Mouse (Mus musculus) C2C12 (cell line): ENCODE data around the gene Max. TPM values are rescaled to one million over a fixed set of nuclear protein-coding genes. Genes with fewer than 3 reads are reported as not detected.

Source experiments
- H3K27me3 ChIP-seq: one replicate; pipeline ENCODE4 v1.6.1; 2011; ENCODE audit not compliant: control insufficient read depth, insufficient read depth, insufficient read length
- H3K36me3 ChIP-seq: one replicate; pipeline ENCODE4 v1.6.1; 2011; ENCODE audit not compliant: control insufficient read depth, insufficient read depth
- H3K4me3 ChIP-seq: one replicate; pipeline ENCODE4 v1.5.1; 2011; ENCODE audit warnings: mild to moderate bottlenecking, control low read depth; ENCODE audit not compliant: poor library complexity, insufficient read depth, severe bottlenecking
- H3K79me2 ChIP-seq: one replicate; pipeline ENCODE4 v1.6.1; 2011; ENCODE audit not compliant: control insufficient read depth, insufficient read depth
- H3K79me3 ChIP-seq: one replicate; pipeline ENCODE4 v1.6.1; 2011; ENCODE audit warnings: low read depth, control low read depth
- H3ac ChIP-seq: one replicate; pipeline ENCODE3; 2011; ENCODE audit warnings: low read depth; ENCODE audit not compliant: control insufficient read depth, insufficient read length
- CEBPB ChIP-seq: IDR thresholded peaks from one replicate; pipeline ENCODE4 v1.6.1; 2011; ENCODE audit warnings: low read depth, mild to moderate bottlenecking, control low read depth, moderate library complexity
- CTCF ChIP-seq: IDR thresholded peaks from one replicate; pipeline ENCODE4 v1.5.1; 2011; ENCODE audit not compliant: control insufficient read depth, insufficient read depth, insufficient read length
- FOSL1 ChIP-seq: IDR thresholded peaks from one replicate; pipeline ENCODE4 v1.8.0; 2011; ENCODE audit warnings: mild to moderate bottlenecking, low read length; ENCODE audit not compliant: poor library complexity, insufficient read depth, severe bottlenecking
- MAX ChIP-seq: IDR thresholded peaks from one replicate; pipeline ENCODE4 v1.6.1; 2011; ENCODE audit warnings: mild to moderate bottlenecking, control low read depth
- MYOD1 ChIP-seq: IDR thresholded peaks from one replicate; pipeline ENCODE4 v1.6.1; 2011; ENCODE audit warnings: low read depth; ENCODE audit not compliant: control insufficient read depth, insufficient read length
- MYOG ChIP-seq: IDR thresholded peaks from one replicate; pipeline ENCODE4 v1.6.1; 2011; ENCODE audit not compliant: control insufficient read depth, insufficient read length; ENCODE audit errors: extremely low read depth
- USF1 ChIP-seq: IDR thresholded peaks from one replicate; pipeline ENCODE4 v1.6.1; 2011; ENCODE audit warnings: low read depth, mild to moderate bottlenecking, control low read depth, moderate library complexity
- long read RNA-seq, 2 experiments: library from polyadenylated mRNA; unstranded; transcript quantifications; one replicate each; pipeline ENCODE4 v2.0.0; 2019 to 2020
- polyA plus RNA-seq: library from polyadenylated mRNA; unstranded; fragments of >200 nt; fragmentation: generic; extraction: Trizol; gene quantifications from one replicate; pipeline ENCODE4 v1.2.1, GENCODE M21; 2012; ENCODE audit warnings: missing spikeins

The Max gene
- polyA plus RNA-seq = 52.9 TPM
- long read RNA-seq, experiment 1, partial matches to known transcripts = 0 of 2 reads
- long read RNA-seq, experiment 1, other reads (novel, unspliced or antisense) = 0 of 2 reads
- long read RNA-seq, experiment 2, transcript Max-202 (5 exons, 1,942 nt) = minor isoform, 8 of 30 reads
- long read RNA-seq, experiment 2, transcript Max-201 (4 exons, 1,926 nt) = major isoform, 20 of 30 reads
- long read RNA-seq, experiment 2, partial matches to known transcripts = 1 of 30 reads
- long read RNA-seq, experiment 2, other reads (novel, unspliced or antisense) = 1 of 30 reads

DNA sequence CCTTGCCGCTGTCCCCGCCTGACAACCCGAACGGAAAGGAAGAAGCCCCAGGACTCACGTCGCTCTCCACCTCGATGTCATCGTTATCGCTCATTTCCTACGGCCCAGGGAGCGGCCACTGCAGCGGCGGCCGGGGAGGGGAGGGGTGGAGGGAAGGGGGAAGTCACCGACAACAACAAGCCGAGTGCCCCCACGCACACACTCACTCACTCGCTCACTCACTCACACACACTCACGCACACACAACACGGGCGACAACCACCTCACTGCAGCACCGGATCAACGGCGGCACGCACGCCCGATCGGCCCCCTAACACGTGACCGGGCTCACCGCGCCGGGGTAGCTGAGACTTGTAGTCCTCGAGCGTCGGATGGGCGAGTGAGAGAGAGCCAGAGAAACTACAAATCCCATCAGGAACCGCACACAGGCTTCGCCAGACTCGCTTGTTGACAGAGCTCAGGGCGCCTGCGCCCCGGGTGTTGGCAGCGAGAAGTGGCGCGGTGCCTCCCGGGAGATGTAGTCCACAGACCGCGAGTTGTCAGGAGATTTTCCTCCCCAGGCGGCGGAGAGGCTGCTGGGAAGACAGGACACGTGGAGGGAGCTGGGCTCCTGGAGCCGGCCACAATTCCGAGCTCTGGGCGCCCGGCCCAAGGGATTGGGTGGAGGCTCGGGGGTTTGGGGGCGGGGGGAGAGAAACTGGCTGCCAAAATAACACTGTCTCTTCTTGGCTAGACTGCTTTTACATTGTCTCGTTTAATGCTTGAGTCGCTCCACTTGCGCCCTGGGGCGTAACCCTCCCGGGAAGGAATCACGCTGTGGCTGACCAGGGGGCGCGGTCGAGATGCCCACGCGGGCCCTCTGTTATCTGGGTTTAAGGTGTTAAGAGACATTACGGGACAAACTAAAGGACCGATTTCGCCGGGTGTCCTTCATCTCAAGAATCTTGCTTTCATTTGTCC is at the start of gene Max:
TSS of gene Max (minus strand) at position 270 of the 960 bp plus-strand sequence.
- peaks cover 34% of the 10 kb centered on the region for H3K79me3 ChIP-seq
- no peaks in the 10 kb centered on the region for H3K27me3 ChIP-seq
- H3K4me3 ChIP-seq = peak within 1 kb of the TSS; percentile 89
- TF ChIP-seq MYOG (no peak), CTCF (no peak), USF1 (peak; percentile 92), MYOD1 (no peak), CEBPB (no peak), FOSL1 (no peak), MAX (peak; percentile 85)
- H3K36me3 ChIP-seq = peaks cover 14% of the 10 kb centered on the region
- peaks cover 48% of the 10 kb centered on the region for H3K79me2 ChIP-seq
- H3ac ChIP-seq = peak within 1 kb of the TSS; percentile 80

DNA sequence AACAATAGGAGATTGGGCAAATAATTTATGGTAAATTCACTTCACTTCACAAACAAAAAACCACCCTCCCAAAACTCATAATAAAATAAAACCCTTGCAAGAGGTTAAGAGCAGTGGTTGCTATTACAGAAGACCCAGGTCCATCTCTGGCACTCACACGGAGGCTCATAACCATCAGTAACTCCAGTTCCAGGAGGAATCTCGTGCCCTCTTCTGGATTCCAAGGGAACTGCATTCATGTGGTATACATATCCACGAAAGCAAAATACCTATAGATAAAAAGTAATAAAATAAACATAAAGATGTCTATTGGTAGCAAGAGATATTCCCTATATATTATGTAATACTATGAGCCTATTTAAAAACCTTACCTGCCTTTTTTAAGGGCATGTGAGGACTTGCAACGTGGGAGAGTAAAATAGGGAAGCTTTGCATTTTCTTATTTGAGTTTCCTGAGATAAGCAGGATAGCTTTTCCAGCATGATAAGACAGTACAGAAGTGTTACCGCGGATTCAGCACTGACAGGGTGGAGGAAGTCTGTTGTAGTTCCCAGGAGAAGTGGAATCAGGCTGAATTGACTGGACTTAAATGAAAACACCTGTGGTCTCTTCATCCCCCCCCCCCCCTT is 49.2 kb upstream of the Max start:
- H3K27me3 ChIP-seq = no peaks in the 10 kb centered on the region
- no peak overlapping the region for H3K4me3 ChIP-seq
- TF ChIP-seq MYOD1 (no peak), USF1 (no peak), CEBPB (no peak), FOSL1 (no peak), MAX (no peak), CTCF (no peak), MYOG (no peak)
- H3K79me3 ChIP-seq = no peaks in the 10 kb centered on the region
- no peaks in the 10 kb centered on the region for H3K36me3 ChIP-seq
- H3K79me2 ChIP-seq = no peaks in the 10 kb centered on the region
- H3ac ChIP-seq = no peak overlapping the region

- no peak overlapping the region for H3K4me3 ChIP-seq
- no peak overlapping the region for H3ac ChIP-seq
- no peaks in the 10 kb centered on the region for H3K79me2 ChIP-seq
- no peaks in the 10 kb centered on the region for H3K27me3 ChIP-seq
- H3K36me3 ChIP-seq = no peaks in the 10 kb centered on the region
- no peaks in the 10 kb centered on the region for H3K79me3 ChIP-seq
- TF ChIP-seq CTCF = no peak
- no peak for TF ChIP-seq MYOG
- no peak for TF ChIP-seq MYOD1
- no peak for TF ChIP-seq FOSL1
- TF ChIP-seq USF1 = no peak
- TF ChIP-seq MAX = no peak
- TF ChIP-seq CEBPB = no peak
Observed at GRCm38 (mm10) chr12:77009202-77010030, 47.4 kb upstream of the Max start.

- Histone ChIP-seq H3K4me3 (no peak overlapping the region), H3ac (no peak overlapping the region), H3K27me3 (no peaks in the 10 kb centered on the region), H3K36me3 (no peaks in the 10 kb centered on the region), H3K79me3 (no peaks in the 10 kb centered on the region), H3K79me2 (no peaks in the 10 kb centered on the region)
- no peak for TF ChIP-seq USF1
- no peak for TF ChIP-seq MYOD1
- TF ChIP-seq FOSL1 = no peak
Observed at GRCm38 (mm10) chr12:77004893-77005292, 42.9 kb upstream of the Max start.

- Histone ChIP-seq H3K36me3 (no peaks in the 10 kb centered on the region), H3K27me3 (no peaks in the 10 kb centered on the region), H3K79me2 (no peaks in the 10 kb centered on the region), H3K4me3 (no peak overlapping the region), H3ac (no peak overlapping the region), H3K79me3 (no peaks in the 10 kb centered on the region)
- TF ChIP-seq FOSL1 (no peak), USF1 (no peak), MYOG (no peak), MAX (no peak), CEBPB (no peak), MYOD1 (no peak), CTCF (no peak)
Observed at GRCm38 (mm10) chr12:77002551-77003228, 40.7 kb upstream of the Max start.
